Mouse (Mus musculus): ENCODE measurements around the gene Pum1. TPM values are rescaled to one million over a fixed set of nuclear protein-coding genes. Genes with fewer than 3 reads are reported as not detected.

The Pum1 gene
- polyA plus RNA-seq, 1 experiment from 2014 or later, result 59.3 TPM

DNA sequence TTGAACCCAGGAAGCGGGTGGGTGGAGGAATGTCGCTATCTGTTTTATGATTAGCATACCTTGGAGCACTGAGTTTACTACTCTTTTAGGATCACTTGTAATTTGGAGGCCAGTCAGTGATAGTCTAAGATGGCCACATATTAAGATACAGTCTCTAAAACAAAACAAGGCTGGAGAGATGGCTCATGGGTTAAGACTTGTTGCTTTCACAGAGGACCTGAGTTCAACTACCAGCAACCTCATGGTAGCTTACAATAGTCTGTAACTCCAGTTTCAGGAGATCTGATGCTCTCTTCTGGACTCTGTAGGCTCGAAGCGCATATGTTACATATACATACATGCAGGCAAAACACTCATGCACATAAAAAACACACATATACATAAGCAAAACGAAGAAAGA, 20.7 kb upstream of the Pum1 start:
- H3K27me3 ChIP-seq (ENCODE audit: control insufficient read depth, insufficient read depth, low read length), result no peaks in the 10 kb centered on the region
- no peak overlapping the region for H3K4me3 ChIP-seq (ENCODE audit: control insufficient read depth in 1 of 2, insufficient read depth in 1 of 2, low read depth in 1 of 2, low read length in 2 of 2)
- no peak for ATAC-seq (ENCODE audit: insufficient number of reproducible peaks, insufficient read depth, low FRiP score, low read depth)
- no peak overlapping the region for H3K9ac ChIP-seq (ENCODE audit: low read length)
- H3K4me1 ChIP-seq (ENCODE audit: control insufficient read depth in 2 of 2, insufficient read depth in 2 of 2, low read length in 2 of 2), result peaks cover 0 to 2% of the 10 kb centered on the region in 2 experiments; a peak in 1 of 4 replicates
- no peak overlapping the region for H3K27ac ChIP-seq (replicated peaks in 1 of 2; ENCODE audit: control insufficient read depth in 1 of 2, insufficient read depth in 1 of 2, low read depth in 2 of 2, low read length in 2 of 2)
- no peaks in the 10 kb centered on the region for H3K36me3 ChIP-seq (ENCODE audit: control insufficient read depth, insufficient read depth, low read length)
- H3K9me3 ChIP-seq (ENCODE audit: control insufficient read depth, low read length), result no peaks in the 10 kb centered on the region
- H3K4me2 ChIP-seq (ENCODE audit: low read length), result no peak overlapping the region
- 85% methylated on average over 5 of the region's 5 CpGs for WGBS

DNA sequence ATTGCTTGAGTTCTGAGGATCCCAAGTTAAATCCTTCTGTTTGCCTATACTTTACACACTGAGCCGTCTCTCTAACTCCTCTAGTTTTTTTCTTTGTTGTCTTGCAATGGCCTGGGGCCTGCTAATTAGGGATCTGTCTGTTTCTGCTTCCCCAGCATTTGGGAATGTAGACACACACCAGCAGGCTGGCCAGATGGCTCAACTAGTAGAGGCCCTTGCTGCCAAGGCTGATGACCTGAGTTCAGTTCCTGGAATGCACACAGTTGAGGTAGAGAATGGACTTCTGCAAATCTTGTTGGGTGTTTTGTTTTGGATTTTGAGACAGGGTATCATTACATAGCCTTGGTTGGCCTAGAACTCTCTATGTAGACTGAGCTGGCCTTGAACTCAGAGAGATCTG, 17.7 kb upstream of the Pum1 start:
- H3K27ac ChIP-seq (replicated peaks in 1 of 2; ENCODE audit: control insufficient read depth in 1 of 2, insufficient read depth in 1 of 2, low read depth in 2 of 2, low read length in 2 of 2), result no peak overlapping the region
- H3K4me2 ChIP-seq (ENCODE audit: low read length), result no peak overlapping the region
- WGBS, result 70% methylated on average over 1 of the region's 1 CpGs
- H3K27me3 ChIP-seq (ENCODE audit: control insufficient read depth, insufficient read depth, low read length), result no peaks in the 10 kb centered on the region
- H3K4me1 ChIP-seq (ENCODE audit: control insufficient read depth in 2 of 2, insufficient read depth in 2 of 2, low read length in 2 of 2), result no peaks in the 10 kb centered on the region; a peak in 1 of 4 replicates
- no peaks in the 10 kb centered on the region for H3K9me3 ChIP-seq (ENCODE audit: control insufficient read depth, low read length)
- H3K36me3 ChIP-seq (ENCODE audit: control insufficient read depth, insufficient read depth, low read length), result no peaks in the 10 kb centered on the region
- ATAC-seq (ENCODE audit: insufficient number of reproducible peaks, insufficient read depth, low FRiP score, low read depth), result no peak
- H3K9ac ChIP-seq (ENCODE audit: low read length), result no peak overlapping the region
- no peak overlapping the region for H3K4me3 ChIP-seq (ENCODE audit: control insufficient read depth in 1 of 2, insufficient read depth in 1 of 2, low read depth in 1 of 2, low read length in 2 of 2)

DNA sequence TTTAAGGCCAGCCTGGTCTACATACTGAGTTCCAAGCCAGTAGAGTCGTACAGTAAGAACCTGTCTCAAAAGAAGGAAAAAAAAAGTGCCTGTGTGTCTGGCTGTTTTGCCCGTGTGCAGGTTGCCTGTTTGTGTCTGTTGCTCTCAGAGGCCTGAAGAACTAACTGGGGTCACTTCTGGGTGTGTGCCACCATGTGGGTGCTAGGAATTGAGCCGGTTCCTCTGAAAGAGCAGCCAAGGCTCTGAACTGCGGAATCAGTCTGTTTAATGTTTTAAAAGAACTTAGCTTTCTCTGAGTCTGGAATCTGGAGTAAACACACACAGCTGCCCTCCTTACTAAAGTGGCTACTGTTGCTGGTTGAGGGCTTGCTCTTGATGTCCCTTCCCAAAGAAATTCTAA, 11.8 kb upstream of the Pum1 start:
- H3K4me1 ChIP-seq (ENCODE audit: control insufficient read depth in 2 of 2, insufficient read depth in 2 of 2, low read length in 2 of 2), result no peaks in the 10 kb centered on the region
- ATAC-seq (ENCODE audit: insufficient number of reproducible peaks, insufficient read depth, low FRiP score, low read depth), result no peak
- no peak overlapping the region for H3K27ac ChIP-seq (replicated peaks in 1 of 2; ENCODE audit: control insufficient read depth in 1 of 2, insufficient read depth in 1 of 2, low read depth in 2 of 2, low read length in 2 of 2)
- H3K4me2 ChIP-seq (ENCODE audit: low read length), result no peak overlapping the region
- H3K4me3 ChIP-seq (ENCODE audit: control insufficient read depth in 1 of 2, insufficient read depth in 1 of 2, low read depth in 1 of 2, low read length in 2 of 2), result no peak overlapping the region
- H3K27me3 ChIP-seq (ENCODE audit: control insufficient read depth, insufficient read depth, low read length), result no peaks in the 10 kb centered on the region
- H3K36me3 ChIP-seq (ENCODE audit: control insufficient read depth, insufficient read depth, low read length), result no peaks in the 10 kb centered on the region
- H3K9ac ChIP-seq (ENCODE audit: low read length), result no peak overlapping the region
- H3K9me3 ChIP-seq (ENCODE audit: control insufficient read depth, low read length), result no peaks in the 10 kb centered on the region
- WGBS, result 81% methylated on average over 4 of the region's 4 CpGs

DNA sequence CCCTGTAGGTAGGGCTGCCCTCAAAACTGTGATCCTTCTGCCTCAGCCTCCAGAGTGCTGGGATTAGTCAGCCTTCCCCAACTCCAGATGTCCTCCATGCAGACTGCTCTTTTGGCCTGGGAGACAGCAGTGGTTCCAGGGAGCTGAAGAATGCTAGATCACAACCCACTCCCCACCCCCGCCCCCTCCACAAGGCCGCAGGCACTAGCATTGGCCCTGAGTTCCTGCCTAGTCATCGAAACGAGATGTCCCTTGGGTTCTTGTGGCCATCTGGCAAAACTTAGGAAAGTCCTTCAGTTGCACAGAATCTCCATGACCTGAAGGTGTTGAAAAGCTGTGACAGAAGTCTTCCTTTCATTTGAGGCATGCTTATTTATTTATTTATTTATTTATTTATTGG, 10.6 kb upstream of the Pum1 start:
- WGBS, result 52% methylated on average over 4 of the region's 4 CpGs
- ATAC-seq (ENCODE audit: insufficient number of reproducible peaks, insufficient read depth, low FRiP score, low read depth), result no peak
- Histone ChIP-seq H3K9me3 (ENCODE audit: control insufficient read depth, low read length) (no peaks in the 10 kb centered on the region), H3K27ac (replicated peaks in 1 of 2; ENCODE audit: control insufficient read depth in 1 of 2, insufficient read depth in 1 of 2, low read depth in 2 of 2, low read length in 2 of 2) (no peak overlapping the region), H3K27me3 (ENCODE audit: control insufficient read depth, insufficient read depth, low read length) (no peaks in the 10 kb centered on the region), H3K4me2 (ENCODE audit: low read length) (no peak overlapping the region), H3K4me3 (ENCODE audit: control insufficient read depth in 1 of 2, insufficient read depth in 1 of 2, low read depth in 1 of 2, low read length in 2 of 2) (no peak overlapping the region), H3K4me1 (ENCODE audit: control insufficient read depth in 2 of 2, insufficient read depth in 2 of 2, low read length in 2 of 2) (no peaks in the 10 kb centered on the region), H3K9ac (ENCODE audit: low read length) (no peak overlapping the region), H3K36me3 (ENCODE audit: control insufficient read depth, insufficient read depth, low read length) (no peaks in the 10 kb centered on the region)

DNA sequence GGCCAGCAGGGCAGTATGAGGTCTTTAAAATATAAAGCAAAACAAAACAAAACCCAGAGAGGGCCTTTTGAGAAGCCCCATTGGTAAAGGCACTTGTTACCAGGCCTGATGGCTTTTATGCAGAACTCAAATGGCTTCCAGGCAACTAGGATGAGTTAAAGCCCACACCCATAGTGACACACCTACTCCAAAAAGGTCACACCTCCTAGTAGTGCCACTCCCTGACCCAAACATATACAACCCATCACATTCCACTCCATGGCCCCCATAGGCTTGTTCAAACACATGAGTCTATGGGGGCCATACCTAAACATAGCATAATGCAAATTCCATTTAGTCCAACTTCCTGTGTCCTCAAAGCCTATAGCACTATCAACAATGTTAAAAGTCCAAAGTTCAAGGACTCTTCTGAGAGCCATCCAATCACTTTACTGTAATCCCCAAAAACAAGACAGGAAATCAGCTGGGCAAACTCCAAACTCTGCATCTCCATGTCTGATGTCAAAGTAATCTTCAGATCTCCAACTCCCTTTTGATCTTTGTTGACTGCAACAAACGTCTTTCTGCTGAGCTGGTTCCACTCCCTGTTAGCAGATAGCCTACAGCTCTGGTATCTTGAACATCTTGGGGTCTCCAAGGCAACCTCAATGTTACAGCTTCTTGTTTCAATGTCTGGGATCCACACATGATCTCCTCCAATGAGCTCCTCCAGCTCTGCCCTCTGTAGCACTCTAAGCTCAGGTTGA, 5.1 kb upstream of the Pum1 start:
- WGBS, result 37% methylated on average over 1 of the region's 1 CpGs
- Histone ChIP-seq H3K4me2 (ENCODE audit: low read length) (no peak overlapping the region), H3K27me3 (ENCODE audit: control insufficient read depth, insufficient read depth, low read length) (no peaks in the 10 kb centered on the region), H3K9me3 (ENCODE audit: control insufficient read depth, low read length) (no peaks in the 10 kb centered on the region), H3K27ac (replicated peaks in 1 of 2; ENCODE audit: control insufficient read depth in 1 of 2, insufficient read depth in 1 of 2, low read depth in 2 of 2, low read length in 2 of 2) (no peak overlapping the region), H3K36me3 (ENCODE audit: control insufficient read depth, insufficient read depth, low read length) (no peaks in the 10 kb centered on the region), H3K4me3 (ENCODE audit: control insufficient read depth in 1 of 2, insufficient read depth in 1 of 2, low read depth in 1 of 2, low read length in 2 of 2) (no peak overlapping the region), H3K9ac (ENCODE audit: low read length) (no peak overlapping the region), H3K4me1 (ENCODE audit: control insufficient read depth in 2 of 2, insufficient read depth in 2 of 2, low read length in 2 of 2) (no peaks in the 10 kb centered on the region)
- ATAC-seq (ENCODE audit: insufficient number of reproducible peaks, insufficient read depth, low FRiP score, low read depth), result no peak

DNA sequence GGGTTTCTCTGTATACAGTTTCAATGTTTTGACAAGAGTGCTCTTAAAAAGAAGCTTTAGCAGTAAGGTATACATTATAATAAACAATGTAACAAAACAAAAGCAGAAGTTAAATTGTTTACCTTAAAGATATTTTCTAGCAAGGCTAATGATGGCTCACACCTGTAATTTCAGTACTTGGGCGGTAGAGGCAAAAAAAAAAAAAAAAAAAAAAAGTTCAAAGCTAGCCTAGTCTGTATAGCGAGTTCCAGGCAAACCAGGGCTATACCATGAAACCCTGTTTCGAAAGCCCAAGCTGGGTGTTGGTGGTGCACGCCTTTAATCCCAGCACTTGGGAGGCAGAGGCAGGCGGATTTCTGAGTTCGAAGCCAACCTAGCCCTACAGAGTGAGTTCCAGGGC, 3.7 kb upstream of the Pum1 start:
- no peak for ATAC-seq (ENCODE audit: insufficient number of reproducible peaks, insufficient read depth, low FRiP score, low read depth)
- Histone ChIP-seq H3K36me3 (ENCODE audit: control insufficient read depth, insufficient read depth, low read length) (no peaks in the 10 kb centered on the region), H3K4me1 (ENCODE audit: control insufficient read depth in 2 of 2, insufficient read depth in 2 of 2, low read length in 2 of 2) (0 out of 4 replicates have a peak, but pooled peaks cover 0 to under 1% of the 10 kb centered on the region in 2 experiments), H3K27me3 (ENCODE audit: control insufficient read depth, insufficient read depth, low read length) (no peaks in the 10 kb centered on the region), H3K4me3 (ENCODE audit: control insufficient read depth in 1 of 2, insufficient read depth in 1 of 2, low read depth in 1 of 2, low read length in 2 of 2) (no peak overlapping the region), H3K27ac (replicated peaks in 1 of 2; ENCODE audit: control insufficient read depth in 1 of 2, insufficient read depth in 1 of 2, low read depth in 2 of 2, low read length in 2 of 2) (no peak overlapping the region), H3K9ac (ENCODE audit: low read length) (no peak overlapping the region), H3K4me2 (ENCODE audit: low read length) (no peak overlapping the region), H3K9me3 (ENCODE audit: control insufficient read depth, low read length) (no peaks in the 10 kb centered on the region)
- WGBS, result 86% methylated on average over 6 of the region's 6 CpGs

DNA sequence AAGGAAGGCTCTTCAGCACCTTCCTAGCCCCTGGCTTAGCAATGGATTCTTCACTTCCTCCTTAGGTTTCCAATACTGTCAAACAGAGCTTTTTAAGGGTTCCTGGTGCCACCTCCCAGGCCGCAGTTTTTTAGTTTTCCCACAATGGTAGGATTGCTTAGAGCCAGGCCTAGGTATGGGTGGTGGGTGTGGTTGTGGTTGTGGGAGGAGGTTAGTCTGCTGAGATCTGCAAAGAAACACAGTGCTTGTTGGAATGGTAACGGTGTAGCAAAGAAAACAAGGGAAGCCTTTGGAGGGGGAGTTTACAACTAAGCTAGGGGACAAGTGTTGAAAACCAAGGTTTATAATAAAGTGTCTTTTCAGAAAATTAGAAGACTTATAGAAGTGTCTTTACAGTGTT, 3.0 kb upstream of the Pum1 start:
- ATAC-seq (ENCODE audit: insufficient number of reproducible peaks, insufficient read depth, low FRiP score, low read depth), result no peak
- Histone ChIP-seq H3K9ac (ENCODE audit: low read length) (no peak overlapping the region), H3K36me3 (ENCODE audit: control insufficient read depth, insufficient read depth, low read length) (no peaks in the 10 kb centered on the region), H3K4me2 (ENCODE audit: low read length) (no peak overlapping the region), H3K27ac (replicated peaks in 1 of 2; ENCODE audit: control insufficient read depth in 1 of 2, insufficient read depth in 1 of 2, low read depth in 2 of 2, low read length in 2 of 2) (no peak overlapping the region), H3K27me3 (ENCODE audit: control insufficient read depth, insufficient read depth, low read length) (no peaks in the 10 kb centered on the region), H3K4me3 (ENCODE audit: control insufficient read depth in 1 of 2, insufficient read depth in 1 of 2, low read depth in 1 of 2, low read length in 2 of 2) (no peak overlapping the region), H3K9me3 (ENCODE audit: control insufficient read depth, low read length) (no peaks in the 10 kb centered on the region), H3K4me1 (ENCODE audit: control insufficient read depth in 2 of 2, insufficient read depth in 2 of 2, low read length in 2 of 2) (peaks cover 0 to 6% of the 10 kb centered on the region in 2 experiments; a peak in 2 of 4 replicates)
- 90% methylated on average over 2 of the region's 2 CpGs for WGBS

DNA sequence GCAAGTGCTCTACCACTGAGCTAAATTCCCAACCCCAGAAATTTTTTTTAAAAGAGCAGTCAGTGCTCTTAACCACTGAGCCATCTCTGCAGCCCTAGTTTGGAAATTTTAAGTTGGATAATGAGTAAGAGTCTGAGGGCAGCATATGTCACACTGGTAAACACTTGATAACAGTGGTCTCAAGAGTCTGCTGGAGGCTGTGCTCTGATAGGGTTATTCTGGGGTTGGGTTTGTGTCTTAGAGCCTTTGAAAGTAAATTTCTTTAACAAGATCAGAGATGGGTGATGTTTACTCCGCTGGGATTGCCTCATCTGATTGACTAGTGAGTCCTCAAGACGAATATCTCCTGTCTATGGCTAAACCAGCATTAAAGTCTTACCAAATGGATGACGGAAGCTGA, 2.0 kb upstream of the Pum1 start:
- Histone ChIP-seq H3K4me2 (ENCODE audit: low read length) (no peak overlapping the region), H3K36me3 (ENCODE audit: control insufficient read depth, insufficient read depth, low read length) (no peaks in the 10 kb centered on the region), H3K4me1 (ENCODE audit: control insufficient read depth in 2 of 2, insufficient read depth in 2 of 2, low read length in 2 of 2) (peaks cover 0 to 12% of the 10 kb centered on the region in 2 experiments; a peak in 2 of 4 replicates), H3K27me3 (ENCODE audit: control insufficient read depth, insufficient read depth, low read length) (no peaks in the 10 kb centered on the region), H3K4me3 (ENCODE audit: control insufficient read depth in 1 of 2, insufficient read depth in 1 of 2, low read depth in 1 of 2, low read length in 2 of 2) (no peak overlapping the region), H3K9ac (ENCODE audit: low read length) (no peak overlapping the region), H3K27ac (replicated peaks in 1 of 2; ENCODE audit: control insufficient read depth in 1 of 2, insufficient read depth in 1 of 2, low read depth in 2 of 2, low read length in 2 of 2) (no peak overlapping the region), H3K9me3 (ENCODE audit: control insufficient read depth, low read length) (no peaks in the 10 kb centered on the region)
- ATAC-seq (ENCODE audit: insufficient number of reproducible peaks, insufficient read depth, low FRiP score, low read depth), result no peak
- 86% methylated on average over 3 of the region's 3 CpGs for WGBS
